Mouse (Mus musculus) mesoderm, embryonic 11.5 days (tissue): ENCODE measurements around the gene Steap4.
"Not testable (repeated sequence)": the region's sequence is repeated elsewhere in the genome, so short reads cannot be mapped to it uniquely, and the experiment has no call there.

Source experiments
- DNase-seq: peaks from one replicate; pipeline ENCODE4 v3.0.0-alpha.2; 2012; ENCODE audit warnings: low read depth, low spot score

The Steap4 gene

GRCm38 (mm10) chr5:7960176-7960575 lies at the start of gene Steap4:
Gene Steap4, plus strand, starts transcription at chr5:7960457.
- DNase-seq, result peak; percentile 28

- no peak for DNase-seq
These were observed 48.3 kb upstream of the Steap4 start for GRCm38 (mm10) chr5:7911975-7912374.

- no peak for DNase-seq
These were observed 42.6 kb upstream of the Steap4 start for GRCm38 (mm10) chr5:7917501-7918295.

GRCm38 (mm10) chr5:7918296-7918579 lies 42.0 kb upstream of the Steap4 start:
- DNase-seq, result no peak

GRCm38 (mm10) chr5:7919681-7920080 lies 40.6 kb upstream of the Steap4 start:
- DNase-seq, result no peak

GRCm38 (mm10) chr5:7922751-7923150 lies 37.5 kb upstream of the Steap4 start:
- no peak for DNase-seq

GRCm38 (mm10) chr5:7923666-7924065 lies 36.6 kb upstream of the Steap4 start:
- no peak for DNase-seq

GRCm38 (mm10) chr5:7932234-7933221 lies 27.7 kb upstream of the Steap4 start:
- DNase-seq, result peak; percentile 34

- DNase-seq, result not testable (repeated sequence)
These were observed 26.8 kb upstream of the Steap4 start for GRCm38 (mm10) chr5:7933495-7933894.

GRCm38 (mm10) chr5:7933933-7934675 lies 26.2 kb upstream of the Steap4 start:
- DNase-seq, result no peak

- DNase-seq, result no peak
These were observed 5.4 kb upstream of the Steap4 start for GRCm38 (mm10) chr5:7954838-7955237.

- DNase-seq, result no peak
These were observed 4.8 kb upstream of the Steap4 start for GRCm38 (mm10) chr5:7955371-7955966.

GRCm38 (mm10) chr5:7958061-7958460 lies 2.2 kb upstream of the Steap4 start:
- DNase-seq, result no peak

- no peak for DNase-seq
These were observed 971 bp upstream of the Steap4 start for GRCm38 (mm10) chr5:7959286-7959685.

- DNase-seq, result no peak
These were observed 856 bp downstream of the Steap4 start for GRCm38 (mm10) chr5:7961113-7961512.

- peak; percentile 27 for DNase-seq
These were observed 5.0 kb downstream of the Steap4 start for GRCm38 (mm10) chr5:7965281-7965680.

- no peak for DNase-seq
These were observed 7.9 kb downstream of the Steap4 start for GRCm38 (mm10) chr5:7968152-7968551.

- DNase-seq, result no peak
These were observed 12.0 kb downstream of the Steap4 start for GRCm38 (mm10) chr5:7972266-7972665.

GRCm38 (mm10) chr5:7974522-7975197 lies 14.4 kb downstream of the Steap4 start:
- DNase-seq, result no peak

- no peak for DNase-seq
These were observed 20.3 kb downstream of the Steap4 start for GRCm38 (mm10) chr5:7980586-7980985.

- DNase-seq, result no peak
These were observed 27.7 kb downstream of the Steap4 start for GRCm38 (mm10) chr5:7987962-7988361.
